Mouse (Mus musculus): Measurements from ENCODE around the gene Creb3l1. TPM values are rescaled to one million over a fixed set of nuclear protein-coding genes. Genes with fewer than 3 reads are reported as not detected.

The Creb3l1 gene
- polyA plus RNA-seq, 1 experiment from 2014 or later = 1.0 TPM

DNA sequence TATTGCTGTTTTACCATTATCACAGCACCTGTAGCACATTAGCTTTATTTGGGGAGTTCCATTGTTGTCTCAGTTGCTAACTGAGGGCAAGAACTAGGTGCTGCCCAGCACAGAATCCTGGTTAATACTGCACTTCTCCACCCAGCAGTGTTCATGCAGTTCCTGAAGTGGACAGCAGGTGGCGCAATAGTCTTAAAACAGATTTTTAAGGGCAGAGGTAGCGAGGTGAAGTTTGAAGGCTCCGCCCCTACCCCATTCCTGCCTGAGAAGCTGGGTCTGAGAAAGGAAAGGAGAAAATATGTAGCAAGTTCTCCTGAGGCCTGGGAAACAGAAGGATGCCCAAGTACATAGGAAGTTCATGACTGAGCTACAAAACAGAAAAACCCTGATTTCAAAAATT is 36.8 kb downstream of the Creb3l1 start:
- 0 out of 2 replicates have a peak, but pooled peaks have one; percentile 50 for ATAC-seq (replicated peaks)
- H3K27ac ChIP-seq (replicated peaks) = no peak overlapping the region
- H3K4me1 ChIP-seq = peaks cover 7% of the 10 kb centered on the region
- H3K9ac ChIP-seq (replicated peaks) = no peak overlapping the region
- no peaks in the 10 kb centered on the region for H3K9me3 ChIP-seq
- no peak overlapping the region for H3K4me3 ChIP-seq
- H3K27me3 ChIP-seq = no peaks in the 10 kb centered on the region
- WGBS = 4% methylated on average over 3 of the region's 3 CpGs
- no peaks in the 10 kb centered on the region for H3K36me3 ChIP-seq
- H3K4me2 ChIP-seq (replicated peaks) = no peak overlapping the region

DNA sequence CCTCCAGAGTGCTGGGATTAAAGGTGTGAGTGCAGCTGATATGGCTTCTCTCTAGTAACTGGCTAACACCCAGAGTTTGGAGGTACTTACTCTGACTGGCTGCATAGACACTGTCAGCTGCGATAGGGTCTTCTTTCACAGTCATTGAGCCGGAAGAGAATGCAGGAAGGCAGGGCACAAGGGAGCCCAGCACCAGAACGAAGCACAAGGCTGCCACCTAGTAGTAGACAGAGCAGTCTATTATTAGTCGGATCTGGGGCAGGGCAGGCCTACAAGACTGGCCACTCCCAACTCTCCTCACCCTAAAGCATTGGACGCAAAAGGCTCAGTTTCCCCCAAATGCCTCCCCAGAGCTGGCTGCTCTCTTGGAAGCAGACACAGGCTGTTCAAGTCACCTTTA is 38.2 kb downstream of the Creb3l1 start:
- Histone ChIP-seq H3K27ac (replicated peaks) (no peak overlapping the region), H3K9ac (replicated peaks) (no peak overlapping the region), H3K4me1 (peaks cover 7% of the 10 kb centered on the region), H3K4me2 (replicated peaks) (no peak overlapping the region), H3K9me3 (no peaks in the 10 kb centered on the region), H3K4me3 (no peak overlapping the region), H3K27me3 (no peaks in the 10 kb centered on the region), H3K36me3 (no peaks in the 10 kb centered on the region)
- WGBS = under 1% methylated on average over 5 of the region's 5 CpGs
- peak; percentile 30; the same call in 1 of the 2 replicates for ATAC-seq (replicated peaks)

DNA sequence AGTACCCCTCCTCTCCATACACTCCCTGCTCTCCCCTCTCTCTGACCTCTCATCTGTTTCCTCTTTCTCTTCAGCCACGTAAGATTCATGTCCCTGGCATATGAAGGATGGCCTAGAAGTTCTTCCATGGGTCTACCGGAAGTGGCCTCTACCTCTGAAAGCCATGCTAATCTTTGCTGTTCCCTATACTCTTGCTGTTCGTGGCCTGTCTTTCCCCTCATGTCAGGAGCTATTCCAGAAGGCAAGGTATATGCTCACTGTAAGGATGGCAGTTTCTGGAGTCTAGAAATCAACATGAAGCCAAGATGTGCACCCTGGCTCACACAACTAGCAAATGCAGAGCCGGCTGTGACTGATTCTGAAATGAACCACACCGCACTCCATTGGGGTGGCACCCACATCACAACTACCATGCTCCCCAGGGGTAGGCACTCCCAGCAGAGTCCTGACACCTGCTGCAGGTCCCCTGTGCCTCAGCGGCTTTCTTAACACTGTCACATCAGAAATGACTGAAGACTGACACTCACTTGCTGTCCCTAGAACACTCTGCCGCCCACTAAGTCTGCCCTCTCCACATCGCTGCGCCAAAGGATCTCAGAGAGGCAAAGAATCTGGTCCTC is 39.3 kb downstream of the Creb3l1 start:
- Histone ChIP-seq H3K27ac (replicated peaks) (0 out of 2 replicates have a peak overlapping the region, but pooled peaks have one; percentile 39), H3K27me3 (no peaks in the 10 kb centered on the region), H3K9ac (replicated peaks) (no peak overlapping the region), H3K4me2 (replicated peaks) (no peak overlapping the region), H3K9me3 (no peaks in the 10 kb centered on the region), H3K4me3 (no peak overlapping the region), H3K4me1 (peaks cover 11% of the 10 kb centered on the region), H3K36me3 (no peaks in the 10 kb centered on the region)
- ATAC-seq (replicated peaks) = no peak
- 42% methylated on average over 9 of the region's 9 CpGs for WGBS

DNA sequence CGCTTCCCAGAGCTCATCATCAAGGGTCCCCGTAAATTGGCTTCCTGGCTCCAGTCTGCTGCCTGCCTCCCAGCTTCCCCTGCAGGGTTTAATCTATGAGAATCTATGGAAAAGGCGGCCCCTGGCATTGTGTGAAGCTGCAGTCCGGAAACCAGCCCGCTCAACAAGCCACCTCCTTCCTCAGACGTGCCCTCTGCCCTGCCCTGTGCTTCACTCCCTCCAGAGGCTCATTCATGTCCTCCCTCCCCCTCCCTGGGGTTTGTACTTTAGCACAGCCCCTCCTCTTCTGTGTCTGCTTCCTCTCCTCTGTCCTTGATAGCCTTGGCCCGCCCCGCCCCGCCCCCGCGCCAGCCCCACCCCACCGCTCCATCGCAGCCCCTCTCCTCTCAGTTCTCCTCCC is 39.9 kb downstream of the Creb3l1 start:
- Histone ChIP-seq H3K27ac (replicated peaks) (no peak overlapping the region), H3K4me2 (replicated peaks) (peak overlapping the region; percentile 37), H3K4me1 (peaks cover 12% of the 10 kb centered on the region), H3K27me3 (no peaks in the 10 kb centered on the region), H3K9ac (replicated peaks) (0 out of 2 replicates have a peak overlapping the region, but pooled peaks have one; percentile 6), H3K9me3 (no peaks in the 10 kb centered on the region), H3K36me3 (no peaks in the 10 kb centered on the region), H3K4me3 (peak overlapping the region; percentile 12; the same call in 1 of the 2 replicates)
- 5% methylated on average over 6 of the region's 13 CpGs for WGBS
- peak; percentile 39 for ATAC-seq (replicated peaks)

DNA sequence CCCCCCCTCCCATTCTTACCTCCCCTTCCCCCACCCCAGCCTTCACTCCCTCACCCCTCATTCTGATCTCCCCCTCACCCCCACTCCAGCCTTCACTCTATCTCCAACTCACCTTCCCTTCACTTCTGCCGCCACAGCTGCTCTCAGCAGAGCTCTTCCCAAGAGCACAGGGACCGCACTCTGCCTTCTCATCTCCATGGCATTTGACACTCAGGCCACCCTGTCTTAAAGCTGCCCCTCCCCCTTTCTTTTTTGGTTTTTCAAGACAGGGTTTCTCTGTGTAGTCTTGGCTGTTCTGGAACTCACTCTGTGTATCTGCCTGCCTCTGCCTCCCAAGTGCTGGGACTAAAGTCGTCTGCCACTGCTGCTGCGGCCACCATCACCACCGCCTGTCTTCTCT is 43.5 kb downstream of the Creb3l1 start:
- ATAC-seq (replicated peaks) = no peak
- 50% methylated on average over 5 of the region's 5 CpGs for WGBS

DNA sequence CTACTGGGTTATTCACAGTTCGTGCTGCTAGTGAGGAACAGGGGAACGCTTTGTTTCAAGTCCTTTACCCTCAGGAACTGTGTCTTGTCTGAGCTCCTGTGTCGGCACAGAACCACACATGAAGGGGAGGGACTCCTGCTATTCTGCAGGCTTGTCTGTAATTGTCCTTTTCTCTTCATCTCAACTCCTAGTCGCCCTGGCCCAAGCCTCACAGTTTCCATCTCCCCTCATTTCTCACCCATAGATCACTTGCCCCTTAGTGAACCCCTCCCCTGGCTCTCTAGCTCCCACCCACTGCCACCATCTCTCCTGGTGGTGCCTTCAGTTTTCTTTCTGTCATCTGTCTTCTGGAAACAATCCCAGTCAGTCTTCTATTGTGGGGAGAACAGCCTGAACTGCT is 44.1 kb downstream of the Creb3l1 start:
- Histone ChIP-seq H3K36me3 (no peaks in the 10 kb centered on the region), H3K27me3 (peaks cover 17% of the 10 kb centered on the region), H3K4me1 (peaks cover 40% of the 10 kb centered on the region), H3K4me3 (no peak overlapping the region), H3K9me3 (no peaks in the 10 kb centered on the region), H3K9ac (replicated peaks) (no peak overlapping the region), H3K4me2 (replicated peaks) (no peak overlapping the region), H3K27ac (replicated peaks) (no peak overlapping the region)
- 5% methylated on average over 4 of the region's 4 CpGs for WGBS
- ATAC-seq (replicated peaks) = no peak

More for the DNA sequence above, 43.5 kb downstream of the Creb3l1 start:
- no peak overlapping the region for H3K4me3 ChIP-seq
- H3K9me3 ChIP-seq = no peaks in the 10 kb centered on the region
- H3K4me1 ChIP-seq = peaks cover 34% of the 10 kb centered on the region
- no peak overlapping the region for H3K27ac ChIP-seq (replicated peaks)
- H3K9ac ChIP-seq (replicated peaks) = no peak overlapping the region
- H3K27me3 ChIP-seq = peaks cover 12% of the 10 kb centered on the region
- H3K36me3 ChIP-seq = no peaks in the 10 kb centered on the region
- H3K4me2 ChIP-seq (replicated peaks) = no peak overlapping the region

DNA sequence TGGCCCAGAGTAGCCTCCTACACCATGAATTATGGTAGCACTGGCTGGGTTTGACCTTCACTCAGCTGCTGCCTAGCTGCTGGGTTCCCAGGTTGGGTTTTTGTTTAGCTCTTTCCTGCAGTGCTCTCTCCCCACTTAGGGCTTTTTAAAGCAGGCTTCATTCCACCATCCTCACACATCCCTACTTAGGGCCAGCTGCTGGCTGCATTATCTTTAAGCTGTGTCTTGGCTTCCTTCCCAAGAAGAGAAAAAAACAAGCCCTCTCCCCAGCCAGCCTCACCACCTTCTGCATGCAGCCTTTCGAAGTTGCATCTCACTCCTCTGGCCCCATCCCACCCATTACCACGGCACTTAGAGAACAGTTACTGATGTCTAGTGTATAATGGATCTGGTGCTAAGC is 45.8 kb downstream of the Creb3l1 start:
- Histone ChIP-seq H3K27me3 (peaks cover 25% of the 10 kb centered on the region), H3K4me2 (replicated peaks) (no peak overlapping the region), H3K4me3 (no peak overlapping the region), H3K9ac (replicated peaks) (no peak overlapping the region), H3K27ac (replicated peaks) (peak overlapping the region; percentile 29; the same call in 1 of the 2 replicates), H3K4me1 (peaks cover 36% of the 10 kb centered on the region), H3K9me3 (no peaks in the 10 kb centered on the region), H3K36me3 (no peaks in the 10 kb centered on the region)
- WGBS = 10% methylated on average over 2 of the region's 2 CpGs
- no peak for ATAC-seq (replicated peaks)

DNA sequence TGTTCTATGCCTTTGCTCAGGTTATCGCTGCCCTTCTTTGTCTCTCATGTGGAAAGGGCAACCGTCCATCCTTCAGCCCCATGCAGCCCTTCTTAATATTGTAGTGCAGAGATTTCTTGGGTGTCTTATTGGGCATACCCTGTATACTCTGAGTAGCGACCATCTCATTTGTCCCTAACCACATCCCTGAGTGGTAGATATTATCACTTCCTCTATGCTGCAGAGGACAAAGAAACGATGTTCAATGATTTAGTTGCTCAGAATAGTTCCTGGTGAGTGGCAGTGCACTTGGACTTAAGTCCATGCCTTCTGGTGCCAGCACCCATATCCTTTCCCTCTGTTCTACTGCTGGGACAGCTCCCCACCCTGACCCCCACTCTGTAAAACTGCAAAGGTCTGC is 46.3 kb downstream of the Creb3l1 start:
- 0 out of 2 replicates have a peak overlapping the region, but pooled peaks have one; percentile 29 for H3K27ac ChIP-seq (replicated peaks)
- ATAC-seq (replicated peaks) = no peak
- no peaks in the 10 kb centered on the region for H3K36me3 ChIP-seq
- H3K4me3 ChIP-seq = no peak overlapping the region
- H3K9ac ChIP-seq (replicated peaks) = no peak overlapping the region
- peaks cover 38% of the 10 kb centered on the region for H3K4me1 ChIP-seq
- peaks cover 25% of the 10 kb centered on the region for H3K27me3 ChIP-seq
- no peaks in the 10 kb centered on the region for H3K9me3 ChIP-seq
- no peak overlapping the region for H3K4me2 ChIP-seq (replicated peaks)
- WGBS = 80% methylated on average over 4 of the region's 4 CpGs

DNA sequence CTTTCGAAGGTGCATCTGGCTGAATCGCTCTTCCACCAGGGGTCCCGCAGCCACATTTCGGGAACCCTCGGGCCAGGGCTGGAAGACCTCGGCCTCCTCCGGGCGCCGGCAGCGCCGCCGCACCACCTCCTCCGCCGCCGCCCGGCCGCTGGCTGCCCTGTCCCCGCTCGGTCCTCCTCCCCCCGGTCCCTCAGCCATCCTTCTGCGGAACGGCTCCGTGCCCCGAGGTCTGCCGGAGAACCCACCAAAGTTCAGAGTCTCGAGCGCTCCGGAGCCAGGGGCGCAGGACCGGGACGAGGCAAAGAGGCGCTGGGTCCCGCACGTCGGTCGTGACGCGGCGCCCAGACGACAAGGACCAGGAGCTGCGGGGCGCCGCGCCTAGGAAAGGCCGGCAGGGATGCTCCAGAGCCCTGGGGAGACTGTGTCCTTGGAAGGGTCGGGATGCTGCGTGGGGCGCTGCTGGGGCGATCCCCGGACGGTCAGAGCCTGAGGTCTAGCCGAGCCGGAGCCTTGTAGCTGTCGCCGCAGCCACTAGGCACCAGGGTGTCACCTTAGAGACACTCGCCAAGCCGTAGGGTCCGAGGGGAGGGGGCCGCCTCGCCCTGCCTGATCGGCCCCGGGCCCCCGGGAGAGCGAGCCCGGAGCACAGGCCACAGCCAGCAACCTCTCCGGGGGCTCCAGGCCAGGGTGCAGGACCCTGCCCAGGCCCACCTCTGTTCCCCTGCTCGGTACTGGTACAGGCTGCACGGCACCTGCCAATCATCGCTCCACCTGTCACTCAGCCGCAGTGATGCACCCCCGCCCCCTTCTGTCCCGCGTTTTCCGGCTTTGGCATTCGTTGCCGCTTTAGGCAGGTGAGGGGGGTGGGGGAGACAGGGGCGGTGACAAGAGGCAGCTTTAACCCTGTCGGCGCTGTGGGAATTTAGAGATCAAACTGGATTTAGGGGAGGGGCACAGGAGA is 48.4 kb downstream of the Creb3l1 start, which contains the start of gene Dgkz:
TSS of gene Dgkz (minus strand) at position 284 of the 961 bp plus-strand sequence.
- WGBS = 2% methylated on average over 78 of the region's 79 CpGs
- peak; percentile 41 for ATAC-seq (replicated peaks)

DNA sequence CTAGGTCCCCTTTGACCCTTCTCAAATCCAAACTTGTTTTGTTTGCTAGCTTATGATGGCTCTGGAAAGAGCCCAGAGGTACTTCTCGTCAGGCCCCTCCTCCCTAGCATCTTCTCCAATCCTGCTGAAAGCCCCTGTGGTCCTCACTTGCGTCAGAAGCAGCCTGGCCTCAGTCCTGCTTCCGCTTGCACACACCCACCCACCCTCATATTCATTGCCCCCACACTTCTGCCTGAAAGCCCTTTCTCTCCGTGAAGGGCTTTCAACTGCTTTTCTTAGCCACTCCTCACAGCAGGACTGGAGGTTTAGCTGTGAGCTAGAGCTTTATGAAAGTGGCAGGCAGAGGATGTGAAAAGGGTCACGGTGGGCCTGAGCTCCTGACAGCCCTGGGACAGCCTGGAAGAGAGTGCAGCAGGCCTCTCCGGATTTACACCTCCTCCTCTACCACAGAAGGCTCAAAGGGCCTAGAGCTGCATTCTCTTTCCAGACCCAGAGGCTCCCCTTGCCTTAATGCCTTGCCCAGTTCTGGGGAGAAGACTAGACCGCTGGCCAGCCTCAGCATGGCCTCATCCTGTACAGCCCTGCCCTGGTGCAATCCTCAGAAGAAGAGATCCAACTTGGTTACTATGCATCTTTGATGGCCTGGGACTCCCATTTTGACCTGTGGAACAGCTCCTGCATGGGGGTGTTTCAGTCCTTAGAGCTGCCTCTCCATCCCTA is 50.7 kb downstream of the Creb3l1 start:
- Histone ChIP-seq H3K9ac (replicated peaks) (no peak overlapping the region), H3K27me3 (peaks cover 25% of the 10 kb centered on the region), H3K9me3 (no peaks in the 10 kb centered on the region), H3K4me1 (peaks cover 42% of the 10 kb centered on the region), H3K4me3 (no peak overlapping the region), H3K4me2 (replicated peaks) (0 out of 2 replicates have a peak overlapping the region, but pooled peaks have one; percentile 0), H3K27ac (replicated peaks) (peak overlapping the region; percentile 36; the same call in 1 of the 2 replicates), H3K36me3 (no peaks in the 10 kb centered on the region)
- WGBS = 19% methylated on average over 7 of the region's 7 CpGs
- no peak for ATAC-seq (replicated peaks)

More for the DNA sequence above, 48.4 kb downstream of the Creb3l1 start, which contains the start of gene Dgkz:
- Histone ChIP-seq H3K4me3 (peak within 1 kb of the TSS; percentile 38), H3K4me2 (replicated peaks) (peak within 1 kb of the TSS; percentile 46), H3K27ac (replicated peaks) (no peak within 1 kb of the TSS), H3K9ac (replicated peaks) (peak within 1 kb of the TSS; percentile 29), H3K27me3 (peaks cover 25% of the 10 kb centered on the region), H3K9me3 (no peaks in the 10 kb centered on the region), H3K36me3 (no peaks in the 10 kb centered on the region), H3K4me1 (peaks cover 53% of the 10 kb centered on the region)

DNA sequence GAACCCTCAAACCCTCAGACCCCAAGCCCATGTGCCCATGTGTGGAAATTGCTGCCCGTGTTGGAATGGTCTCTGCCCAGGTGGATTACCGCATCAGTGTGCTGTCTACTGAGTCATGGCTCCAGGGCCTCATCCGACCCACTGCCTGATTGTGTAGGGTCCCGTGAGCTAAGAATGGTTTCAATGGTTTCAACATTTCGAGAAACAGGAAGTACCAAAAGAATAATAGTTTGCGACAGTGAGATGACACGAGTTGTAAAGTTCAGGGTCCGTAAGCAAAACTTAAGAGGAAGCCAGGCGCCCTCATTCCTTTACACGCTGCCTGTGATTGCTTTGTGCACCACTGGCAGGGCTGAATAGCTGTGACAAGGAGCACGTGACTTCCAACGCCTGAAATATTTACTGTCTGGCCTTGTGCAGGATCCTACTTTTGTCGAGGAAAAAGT is 52.2 kb downstream of the Creb3l1 start:
- H3K4me2 ChIP-seq (replicated peaks) = peak overlapping the region; percentile 37
- 0 out of 2 replicates have a peak, but pooled peaks have one; percentile 6 for ATAC-seq (replicated peaks)
- 40% methylated on average over 13 of the region's 13 CpGs for WGBS

More for the DNA sequence above, 52.2 kb downstream of the Creb3l1 start:
- H3K9me3 ChIP-seq = no peaks in the 10 kb centered on the region
- no peaks in the 10 kb centered on the region for H3K36me3 ChIP-seq
- H3K4me3 ChIP-seq = 0 out of 2 replicates have a peak overlapping the region, but pooled peaks have one; percentile 16
- 0 out of 2 replicates have a peak overlapping the region, but pooled peaks have one; percentile 27 for H3K9ac ChIP-seq (replicated peaks)
- H3K27ac ChIP-seq (replicated peaks) = peak overlapping the region; percentile 82; the same call in 1 of the 2 replicates
- H3K4me1 ChIP-seq = peaks cover 34% of the 10 kb centered on the region
- H3K27me3 ChIP-seq = peaks cover 24% of the 10 kb centered on the region
